Mouse (Mus musculus) liver, postnatal 0 days (tissue): ENCODE measurements around the gene Fosl1.

Experiments
- CTCF ChIP-seq: sonication (generic); IDR thresholded peaks from 2 replicates; pipeline ENCODE4 v1.5.1; 2016; ENCODE audit warnings: antibody characterized with exemption, low read depth
- EP300 ChIP-seq: IDR thresholded peaks from 2 replicates; pipeline ENCODE4 v1.6.1; 2016; ENCODE audit warnings: antibody characterized with exemption, low read depth, mild to moderate bottlenecking

DNA sequence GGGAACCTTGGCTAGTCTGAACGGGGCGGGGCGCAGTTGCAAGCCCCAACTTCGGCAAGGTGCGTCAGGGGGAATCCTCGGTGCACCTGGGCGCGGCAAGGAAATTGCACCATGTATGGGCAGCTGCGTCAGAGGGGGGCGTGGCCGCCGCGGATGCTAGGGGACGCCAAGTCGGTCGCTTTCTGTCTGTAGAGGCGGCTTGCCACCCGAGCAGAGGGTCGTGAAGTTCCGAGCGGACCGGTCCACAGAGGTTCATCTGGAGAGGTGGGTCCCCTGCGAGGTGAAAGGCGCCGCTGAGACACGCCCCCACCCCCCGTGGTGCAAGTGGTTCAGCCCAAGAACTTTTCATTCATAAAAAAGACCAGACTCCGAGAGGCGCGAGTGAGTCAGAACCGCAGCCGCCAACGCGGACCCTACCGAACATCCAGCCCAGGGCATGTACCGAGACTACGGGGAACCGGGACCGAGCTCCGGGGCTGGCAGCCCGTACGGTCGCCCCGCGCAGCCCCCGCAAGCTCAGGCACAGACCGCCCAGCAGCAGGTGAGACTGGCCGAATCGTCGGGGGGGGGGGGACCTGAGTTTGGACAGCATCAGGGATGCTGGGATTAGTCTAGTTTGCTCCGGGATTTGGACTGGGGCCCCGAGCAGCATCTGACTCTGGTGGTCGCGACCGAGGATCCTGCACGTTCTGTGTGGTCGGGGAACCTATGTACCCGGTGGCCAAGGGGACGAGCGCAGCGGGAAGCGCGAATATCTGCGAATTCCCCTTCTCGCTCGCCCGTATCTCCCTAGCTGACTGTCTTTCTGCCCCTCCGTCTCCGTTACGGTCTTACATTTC is at the start of gene Fosl1:
- no peak for TF ChIP-seq CTCF
- TF ChIP-seq EP300: no peak
